Mouse (Mus musculus) layer of hippocampus, adult 11-12 months (tissue): ENCODE measurements around the gene Tbk1.
A peak's percentile ranks its signal among the peaks of the same experiment; 100 is the strongest.

Experiments used
- DNase-seq: peaks from one replicate; pipeline ENCODE4 v3.0.0; 2022; ENCODE audit warnings: low spot score

Gene Tbk1

DNA sequence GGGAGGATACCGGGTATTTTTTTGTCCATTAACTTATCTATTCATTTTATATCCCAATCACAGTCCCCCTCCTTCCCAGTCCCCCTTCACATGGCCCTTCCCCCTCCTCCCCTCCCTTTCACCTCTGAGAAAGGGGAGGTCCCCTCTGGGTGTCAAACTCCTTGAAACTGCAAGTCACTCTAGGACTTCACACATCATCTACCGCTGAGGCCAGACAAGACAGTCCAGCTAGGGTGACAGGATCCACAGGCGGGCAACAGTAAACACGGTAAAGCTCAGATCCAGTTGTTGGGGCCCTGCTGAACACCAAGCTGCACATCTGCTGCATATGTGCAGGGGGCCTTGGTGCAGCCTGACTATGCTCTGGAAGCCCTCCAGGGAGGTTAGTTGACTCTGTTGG is 51.6 kb downstream of the Tbk1 start:
- no peak for DNase-seq

GRCm38 (mm10) chr10:121533137-121533872 is 53.3 kb downstream of the Tbk1 start:
- DNase-seq, result peak; percentile 69

- no peak for DNase-seq
These were observed 55.0 kb downstream of the Tbk1 start for GRCm38 (mm10) chr10:121531541-121531940.

- no peak for DNase-seq
These were observed 56.1 kb downstream of the Tbk1 start for GRCm38 (mm10) chr10:121530365-121531003.

DNA sequence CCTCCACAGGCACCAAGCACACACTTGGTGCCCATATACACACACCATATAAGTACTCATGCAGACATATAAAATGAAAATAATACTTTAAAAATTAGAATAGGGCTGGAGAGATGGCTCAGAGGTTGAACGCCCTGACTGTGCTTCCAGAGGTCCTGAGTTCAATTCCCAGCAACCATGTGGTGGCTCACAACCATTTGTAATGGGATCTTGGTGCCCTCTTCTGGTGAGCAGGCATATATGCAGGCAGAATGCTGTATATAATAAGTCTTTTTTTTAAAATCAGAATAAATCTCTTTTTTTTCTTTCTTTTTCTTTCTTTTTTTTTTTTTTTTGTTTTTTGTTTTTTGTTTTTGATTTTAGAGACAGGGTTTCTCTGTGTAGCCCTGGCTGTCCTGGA is 57.3 kb downstream of the Tbk1 start:
- DNase-seq, result no peak

- DNase-seq, result no peak
These were observed 58.1 kb downstream of the Tbk1 start for GRCm38 (mm10) chr10:121528470-121528869.

DNA sequence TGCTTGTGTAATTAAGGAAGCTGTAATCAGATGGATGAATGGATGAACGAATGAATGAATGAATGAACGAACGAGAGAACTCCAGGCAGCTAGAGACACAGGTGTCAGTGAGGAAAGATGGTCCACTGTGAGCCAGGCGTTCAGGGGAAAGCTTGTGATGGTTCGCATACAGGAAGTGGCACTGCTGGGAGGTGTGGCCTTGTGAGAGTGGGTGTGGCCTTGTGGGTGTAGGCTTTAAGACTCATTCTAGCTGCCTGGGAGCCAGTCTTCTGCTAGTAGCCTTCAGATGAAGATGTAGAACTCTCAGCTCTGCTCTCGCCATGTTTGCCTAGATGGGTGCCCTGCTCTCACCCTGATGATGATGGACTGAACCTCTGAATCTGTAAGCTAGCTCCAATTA is 59.5 kb downstream of the Tbk1 start:
- no peak for DNase-seq

DNA sequence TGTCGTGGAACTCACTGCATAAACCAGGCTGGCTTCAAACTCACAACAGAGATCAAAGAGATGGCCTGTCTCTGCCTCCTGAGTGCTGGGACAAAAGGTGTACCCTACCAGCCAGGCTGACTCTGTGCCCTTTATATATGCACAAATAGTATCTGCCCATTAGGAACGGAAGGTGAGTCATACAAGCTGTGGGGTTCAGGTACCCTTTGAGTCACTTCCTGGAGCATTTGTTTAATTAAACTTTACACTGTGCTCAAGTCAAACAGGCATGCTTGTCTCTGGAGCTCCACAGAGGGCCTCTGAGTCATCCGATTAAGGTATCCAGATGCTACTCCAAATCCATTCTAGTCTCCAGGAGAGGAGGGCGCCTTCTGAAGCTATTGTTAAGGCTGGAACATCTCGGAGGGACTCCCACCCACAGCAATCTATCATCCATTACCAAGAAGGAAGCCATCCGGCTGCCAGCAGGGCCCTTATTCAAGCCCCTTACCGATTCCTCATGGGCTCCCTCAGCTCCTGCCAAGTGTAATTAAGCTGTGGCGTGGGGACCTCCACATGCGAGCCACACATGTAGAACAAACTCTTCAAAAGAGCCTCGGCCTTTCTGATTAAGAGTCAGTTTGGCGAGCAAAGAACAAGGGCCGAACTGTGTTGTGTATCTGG is 65.5 kb downstream of the Tbk1 start:
- DNase-seq, result no peak

DNA sequence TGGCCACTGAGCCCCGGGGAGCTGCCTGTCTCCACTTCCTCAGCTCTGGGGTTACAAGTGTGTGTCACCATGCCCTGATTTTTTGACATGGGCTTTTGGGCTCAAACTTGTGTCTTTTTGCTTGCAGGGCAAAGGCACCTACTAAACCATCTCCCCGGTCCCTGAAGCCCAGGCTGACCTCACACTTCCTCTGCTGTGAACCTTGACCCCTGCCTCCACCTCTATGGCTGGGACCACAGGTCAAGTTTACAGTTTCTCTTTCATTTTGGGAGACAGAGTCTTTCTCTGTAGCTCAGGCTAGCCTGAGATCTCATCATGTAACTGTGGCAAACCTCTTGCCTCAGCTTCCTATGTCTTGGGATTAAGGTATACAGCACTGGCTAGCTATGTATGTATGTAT is 66.9 kb downstream of the Tbk1 start:
- DNase-seq, result no peak

DNA sequence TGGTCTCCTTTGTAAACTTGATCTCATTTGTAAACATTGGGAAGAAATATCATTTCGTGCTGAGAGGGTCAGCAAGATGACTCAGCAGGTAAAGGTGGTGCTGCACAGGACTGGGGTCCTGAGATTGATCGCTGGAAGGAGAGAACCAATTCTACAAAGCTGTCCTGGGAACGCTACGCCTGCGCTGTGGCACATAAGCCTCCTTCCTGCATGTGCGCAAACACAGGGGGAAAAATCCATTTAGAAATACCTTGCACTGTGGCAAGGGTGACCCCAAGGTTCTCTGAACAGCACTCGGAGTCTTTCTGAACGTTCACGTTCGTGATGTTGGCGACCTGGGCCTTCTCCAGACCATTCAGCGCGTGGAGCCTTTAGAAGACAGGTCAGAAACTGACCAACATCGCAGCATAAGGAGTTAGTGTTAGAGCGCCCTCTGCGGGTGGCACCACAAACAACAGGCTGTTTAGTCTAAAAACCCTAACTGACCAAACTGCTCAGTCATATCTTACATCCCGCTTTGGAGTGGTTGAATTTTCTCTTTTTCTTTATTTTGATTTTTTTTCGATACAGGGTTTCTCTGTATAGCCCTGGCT is 70.5 kb downstream of the Tbk1 start:
- peak; percentile 82 for DNase-seq

DNA sequence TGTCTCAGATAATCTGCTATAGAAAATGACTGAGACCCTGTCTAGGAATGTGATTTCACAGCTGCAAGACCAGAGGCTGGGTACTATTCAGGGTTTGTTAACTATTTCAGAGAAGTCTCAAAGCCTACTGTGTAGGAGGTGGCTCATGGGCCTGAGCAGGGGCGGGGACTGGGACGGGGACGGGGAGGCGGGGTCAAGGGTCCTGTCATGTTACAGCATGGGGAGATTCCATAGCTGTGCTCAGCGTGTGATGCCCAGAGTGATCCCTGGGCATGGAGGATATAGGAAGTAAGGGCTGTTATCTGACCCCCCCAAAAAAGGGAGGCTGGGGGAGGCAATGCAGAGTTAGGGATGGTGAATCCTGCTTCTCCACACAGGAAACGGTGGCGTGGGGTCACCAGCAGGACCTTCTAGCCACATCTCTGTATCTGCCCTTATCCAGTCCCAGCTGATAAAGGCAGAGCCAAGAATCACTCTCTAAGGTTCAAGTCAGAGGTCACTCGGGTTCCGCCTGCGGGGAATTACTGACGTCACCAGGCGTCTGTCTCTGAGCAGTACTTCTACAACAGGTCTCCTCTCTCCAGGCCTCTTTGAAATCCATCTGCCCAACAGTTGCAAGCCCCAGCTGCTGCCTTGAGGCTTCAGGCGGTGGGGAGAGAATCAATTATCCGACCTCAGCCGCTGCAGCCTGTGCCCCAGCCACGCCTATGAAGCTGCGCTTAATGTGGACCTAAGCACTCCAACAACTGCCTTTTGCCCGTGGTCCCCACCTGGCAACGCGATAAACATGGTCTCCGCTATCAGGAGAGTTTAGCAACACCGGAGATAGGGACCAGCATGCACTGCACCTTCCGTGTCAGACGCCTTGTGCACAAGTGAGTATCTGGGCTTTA is 76.6 kb downstream of the Tbk1 start:
- no peak for DNase-seq

- DNase-seq, result no peak
These were observed 78.6 kb downstream of the Tbk1 start for GRCm38 (mm10) chr10:121507755-121508544.

- peak; percentile 74 for DNase-seq
These were observed 79.6 kb downstream of the Tbk1 start for GRCm38 (mm10) chr10:121506731-121507583.

- DNase-seq, result no peak
These were observed 80.7 kb downstream of the Tbk1 start for GRCm38 (mm10) chr10:121505929-121506328.

GRCm38 (mm10) chr10:121504973-121505911 is 81.3 kb downstream of the Tbk1 start:
- DNase-seq, result peak; percentile 75

- no peak for DNase-seq
These were observed 85.4 kb downstream of the Tbk1 start for GRCm38 (mm10) chr10:121501160-121501559.

GRCm38 (mm10) chr10:121500034-121500433 is 86.6 kb downstream of the Tbk1 start:
- no peak for DNase-seq

DNA sequence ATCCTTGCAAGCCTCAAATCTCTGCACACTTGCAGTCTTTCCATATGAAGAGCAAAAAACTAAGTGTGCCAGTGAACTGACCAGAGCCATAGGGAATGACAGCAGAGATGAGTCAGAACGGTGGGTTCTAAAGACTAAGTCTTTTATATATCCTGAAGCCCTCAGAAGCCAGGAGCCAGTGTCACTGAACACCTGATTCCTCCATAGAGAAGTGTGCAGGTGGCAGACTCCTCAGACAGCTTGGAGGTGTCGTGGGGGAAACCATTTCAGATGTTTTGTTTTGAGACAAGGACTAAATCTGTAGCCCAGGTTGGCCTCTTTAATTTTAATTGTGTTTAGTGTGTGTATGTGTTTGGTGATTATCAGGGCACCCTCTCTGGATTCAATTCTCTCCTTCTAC is 87.5 kb downstream of the Tbk1 start:
- no peak for DNase-seq

DNA sequence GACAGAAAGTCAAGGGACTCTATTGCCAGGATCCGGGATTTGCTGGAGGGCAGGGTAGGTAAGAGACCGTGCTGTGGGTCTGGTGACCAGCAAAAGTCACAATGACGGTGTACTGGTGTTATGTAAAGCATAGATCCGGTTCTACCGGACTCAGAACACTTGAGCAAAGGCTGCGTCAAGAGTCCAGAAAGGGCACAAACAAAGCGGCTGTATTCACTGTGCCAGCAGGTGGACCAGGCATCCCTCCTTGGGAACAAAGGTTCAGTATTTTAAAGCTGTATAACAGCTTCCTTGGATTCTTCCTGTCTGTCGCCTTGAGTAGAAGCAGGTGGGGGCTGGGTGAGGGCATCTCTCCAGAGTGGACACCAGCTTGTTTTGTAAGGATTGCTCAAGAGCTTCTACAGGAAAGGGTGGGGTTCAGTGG is 88.1 kb downstream of the Tbk1 start:
- no peak for DNase-seq
